Mouse (Mus musculus): ENCODE results near the gene Gm20897. TPM values are rescaled to one million over a fixed set of nuclear protein-coding genes. Genes with fewer than 3 reads are reported as not detected.
"Not testable (repeated sequence)": the region's sequence is repeated elsewhere in the genome, so short reads cannot be mapped to it uniquely, and the experiment has no call there.

Gm20897 gene
- polyA plus RNA-seq (2016; fragmentation: Nextera tagmentation; extraction: Ambion mirVana) = not detected in 2 replicates

DNA sequence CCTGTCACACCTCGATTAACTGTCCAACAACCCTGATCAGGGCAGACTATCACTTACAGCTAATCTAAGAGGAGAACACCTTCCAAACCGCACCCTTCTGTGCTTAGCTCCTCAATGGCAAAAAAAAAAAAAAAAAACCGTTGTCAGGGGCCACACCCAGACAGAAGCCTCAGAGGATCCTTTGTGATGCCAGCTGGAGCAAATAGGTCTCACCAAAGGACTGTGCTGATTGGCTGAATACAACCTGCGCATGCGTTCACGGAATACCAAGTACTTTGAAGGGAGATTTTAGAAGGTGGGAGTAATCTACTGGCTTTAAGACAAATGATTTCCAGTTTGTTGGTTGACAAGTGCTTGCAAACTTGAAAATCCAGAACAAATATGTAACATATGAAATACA lies at the start of gene Gm20897:
TSS of gene Gm20897 (minus strand) at position 101 of the 400 bp plus-strand sequence.
- not testable (repeated sequence) for H3K27ac ChIP-seq (replicated peaks); H3K27me3 ChIP-seq (replicated peaks; ENCODE audit: low read depth, poor library complexity, severe bottlenecking); H3K4me1 ChIP-seq; DNase-seq (ENCODE audit: low spot score); H3K4me3 ChIP-seq; H3K36me3 ChIP-seq (replicated peaks); H3K9me3 ChIP-seq
- WGBS = 85% methylated on average over 5 of the region's 6 CpGs

Other genes with a start within 250 kb of the Gm20897 start
- not detected in 2 replicates for gene Gm21732, start 73.5 kb upstream of the Gm20897 start, polyA plus RNA-seq (2016; fragmentation: Nextera tagmentation; extraction: Ambion mirVana)